Mouse (Mus musculus) lung, postnatal 14 days (tissue): ENCODE measurements at regions not wholly inside any gene's neighbourhood (a gene's known extent, or its start where the extent isn't known, plus 50 kb on each side); places are given as distances from the start of the nearest gene placed in this dataset.

Experiments used
- DNase-seq: peaks from one replicate; pipeline ENCODE4 v3.0.0; 2021

DNA sequence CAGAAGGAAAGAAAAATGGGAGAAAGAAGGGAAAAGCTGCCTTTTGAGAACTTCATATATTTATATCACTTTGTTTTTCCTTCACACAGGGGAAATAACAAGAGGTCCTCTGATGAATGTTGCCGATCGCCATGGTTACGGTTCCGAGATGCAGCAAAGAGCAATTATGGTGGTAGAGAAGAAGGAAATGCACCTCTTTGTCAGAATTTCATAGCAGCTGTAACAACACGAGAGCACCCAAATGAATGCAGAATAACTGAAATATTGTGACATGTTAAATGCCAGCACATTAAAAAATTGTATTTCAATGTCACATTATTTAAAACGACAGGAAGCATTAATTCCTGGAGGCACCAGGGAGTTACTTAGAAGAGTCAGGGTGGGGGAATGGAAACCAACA lies 279.4 kb downstream of the Mctp2 start:
- DNase-seq, result no peak

DNA sequence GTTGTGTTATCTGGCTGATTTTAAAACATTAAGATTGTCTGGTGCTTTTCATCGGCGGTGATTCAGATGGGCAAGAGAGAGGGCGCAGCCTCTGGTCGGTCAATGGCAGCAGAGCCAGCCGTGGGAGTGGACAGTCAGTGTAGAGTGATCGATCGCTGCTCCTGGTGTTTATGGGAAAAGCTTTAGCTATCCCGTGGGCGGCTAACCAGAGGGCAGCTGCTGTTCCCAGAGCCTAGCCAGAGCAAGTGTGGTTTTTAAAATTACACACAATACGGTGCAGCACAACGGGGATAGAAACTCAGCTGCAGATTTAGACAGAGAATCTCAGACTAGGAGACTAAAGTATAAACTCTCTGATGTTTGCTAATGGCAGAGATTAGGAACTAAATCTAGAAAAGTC lies 297.3 kb downstream of the Mctp2 start:
- DNase-seq, result no peak

DNA sequence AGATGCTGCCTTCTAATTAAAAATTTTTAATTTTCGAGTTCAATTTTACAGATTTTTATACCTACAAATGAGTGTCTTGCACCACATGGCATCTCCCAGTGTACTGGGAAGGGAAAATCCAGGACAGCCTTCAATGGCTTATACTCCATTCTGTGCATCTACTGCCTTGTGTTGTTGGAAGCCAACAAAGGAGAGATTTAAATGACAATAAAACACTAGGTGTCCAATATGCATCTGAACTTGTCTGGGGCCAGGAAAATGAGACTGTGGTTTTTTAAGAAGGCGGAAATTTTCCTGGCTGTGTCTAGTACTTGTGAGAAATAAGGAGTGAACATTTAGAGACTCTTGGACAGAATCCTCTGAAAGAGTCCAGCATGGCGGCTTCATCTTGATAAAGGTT lies 302.1 kb downstream of the Mctp2 start:
- DNase-seq, result no peak

DNA sequence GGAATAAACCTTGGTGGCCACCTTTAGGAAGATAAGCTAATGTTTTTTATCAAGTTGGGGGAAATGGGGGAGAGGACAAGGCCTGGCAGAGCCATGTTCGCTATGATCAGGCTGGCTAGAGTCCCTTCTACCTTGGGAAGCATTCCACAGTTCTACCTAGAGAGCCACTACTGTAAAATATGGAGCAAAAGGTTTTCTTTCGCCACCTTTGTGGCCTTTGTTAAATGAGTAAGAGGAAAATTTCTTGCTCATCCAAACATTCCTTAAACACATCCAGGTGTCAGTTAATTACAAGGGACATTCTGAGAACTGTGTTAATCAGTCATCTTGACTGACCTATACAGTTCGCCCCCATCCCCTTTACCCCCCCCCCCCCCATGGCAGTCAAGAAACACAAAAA lies 313.9 kb downstream of the Mctp2 start:
- no peak for DNase-seq

DNA sequence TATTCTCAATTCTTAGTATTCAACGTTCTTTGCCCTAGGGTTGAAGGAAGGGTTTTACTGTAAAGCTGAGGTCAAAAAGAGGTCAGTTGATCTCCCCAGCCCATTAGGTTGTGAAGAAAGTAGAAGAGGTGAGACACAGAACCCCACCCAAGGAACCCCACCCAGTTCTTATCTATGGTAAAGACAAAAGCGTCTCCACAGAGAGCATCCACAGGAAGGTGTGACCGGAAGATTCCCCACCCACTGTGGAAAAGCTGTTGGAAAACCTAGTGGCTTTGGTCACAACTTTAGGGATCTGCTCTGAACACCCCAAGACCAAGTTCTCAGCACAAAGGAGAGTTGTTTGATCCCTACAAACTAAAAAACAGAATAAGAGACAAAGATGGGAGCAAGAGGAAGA lies 314.6 kb downstream of the Mctp2 start:
- no peak for DNase-seq

DNA sequence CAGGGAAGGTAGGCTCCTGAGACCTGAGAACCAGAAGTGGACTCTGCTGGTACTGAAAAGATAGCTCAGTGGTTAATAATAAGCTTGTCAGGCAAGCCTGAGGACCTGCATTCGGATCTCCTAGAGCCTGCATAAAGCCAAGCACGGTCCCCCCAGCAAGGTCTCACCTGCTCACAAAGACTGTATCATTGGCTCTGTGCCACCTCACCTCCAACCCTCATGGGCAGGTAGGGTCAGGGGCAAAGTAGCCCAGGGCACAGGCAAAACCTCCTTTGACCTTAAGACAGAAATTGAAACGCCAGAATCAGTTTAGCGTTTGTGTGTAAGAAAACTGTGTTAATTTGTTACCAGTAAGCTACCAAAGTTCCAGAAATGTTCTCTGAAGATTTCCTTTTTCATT lies 315.2 kb downstream of the Mctp2 start:
- no peak for DNase-seq

DNA sequence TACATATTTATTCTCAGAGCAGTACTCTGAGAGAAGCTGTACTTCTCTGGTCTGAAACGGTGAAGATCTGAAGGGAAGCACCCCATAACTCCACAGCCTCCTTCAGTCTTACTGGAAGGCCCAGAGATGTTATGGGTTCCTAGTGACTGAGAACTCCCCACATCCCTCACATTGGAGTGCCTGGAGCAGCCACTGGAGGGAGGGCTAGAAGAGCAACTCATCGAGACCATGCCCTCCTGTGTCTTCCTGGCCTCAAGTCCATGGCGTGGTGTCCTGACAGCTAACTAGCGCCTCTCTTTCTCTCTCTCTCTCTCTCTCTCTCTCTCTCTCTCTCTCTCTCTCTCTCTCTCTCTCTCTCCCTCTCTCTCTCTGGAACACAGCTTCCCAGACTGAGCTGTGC lies 340.4 kb downstream of the Mctp2 start:
- DNase-seq, result no peak

DNA sequence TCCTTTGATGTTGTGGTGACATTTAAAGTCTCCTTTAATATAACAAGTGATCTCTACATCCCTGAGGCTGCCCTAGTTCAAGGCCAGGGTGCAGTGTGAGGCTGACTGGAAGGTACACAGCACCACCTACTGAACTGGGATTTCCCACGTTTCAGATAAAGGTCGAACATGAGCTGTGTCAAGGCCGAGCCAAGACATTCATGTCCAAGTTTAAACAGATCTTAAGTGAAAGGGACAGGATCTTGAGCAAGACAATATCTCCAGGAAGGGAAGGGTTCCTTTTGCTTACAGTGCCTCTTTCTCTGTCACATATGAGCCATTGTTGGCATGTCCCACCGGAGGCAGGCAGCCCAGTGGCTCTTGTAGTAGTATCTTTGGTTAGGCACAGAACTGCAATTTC lies 343.0 kb downstream of the Mctp2 start:
- DNase-seq, result peak; percentile 38

DNA sequence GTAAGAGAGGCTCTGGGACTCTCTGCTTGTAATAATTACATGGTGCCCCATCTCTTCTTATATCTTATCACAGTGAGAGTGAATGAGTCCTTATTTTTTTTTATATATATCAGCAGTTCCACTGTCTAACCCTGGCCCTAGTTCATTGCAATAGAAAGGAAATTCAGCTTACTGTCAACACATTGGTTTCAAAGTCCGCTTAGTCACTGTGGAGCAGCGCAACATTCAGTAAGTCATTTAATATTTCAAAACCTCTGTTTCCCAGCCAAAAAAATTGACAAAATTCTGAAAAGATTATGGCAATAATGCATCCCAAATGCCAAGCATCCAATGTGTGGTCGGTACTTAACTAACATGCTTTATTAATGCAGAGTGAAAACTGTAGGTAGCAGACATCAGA lies 343.6 kb downstream of the Mctp2 start:
- no peak for DNase-seq

- DNase-seq, result peak; percentile 57
Measured at GRCm38 (mm10) chr7:71960453-71961230, 345.8 kb downstream of the Mctp2 start.

GRCm38 (mm10) chr7:71946548-71946947 lies 359.9 kb downstream of the Mctp2 start:
- peak; percentile 14 for DNase-seq

GRCm38 (mm10) chr7:71943078-71944042 lies 363.0 kb downstream of the Mctp2 start:
- DNase-seq, result no peak

GRCm38 (mm10) chr7:71937731-71938130 lies 368.7 kb downstream of the Mctp2 start:
- no peak for DNase-seq

GRCm38 (mm10) chr7:71936690-71937089 lies 369.7 kb downstream of the Mctp2 start:
- DNase-seq, result peak; percentile 14
